Comparison of ENCODE assay signal across 18 mouse cellular contexts in genomic region chr2:144272088-144272487, GRCm38 (mm10). TPM values are rescaled to one million over a fixed set of nuclear protein-coding genes. Genes with fewer than 3 reads are reported as not detected.
DNase-seq lines count a peak whose midpoint lies in the region; ATAC-seq and TF ChIP-seq lines count a peak whose summit lies in the region.
"Had no signal": no experiment of that assay in that cellular context is flagged by ENCODE, and none has a peak within 500 bp of the region (broad histone marks: within the 10 kb centered on the region; RNA-seq: fewer than 3 reads in every experiment).

No protein-coding gene starts in this region.

- WGBS in heart, embryonic 11.5 days (ENCODE audit: insufficient replicate concordance) = 86% methylated on average over 12 of the region's 12 CpGs
- WGBS in heart, embryonic 10.5 days = 88% methylated on average over 12 of the region's 12 CpGs
- 87% methylated on average over 12 of the region's 12 CpGs for WGBS in stomach, embryonic 16.5 days
- 93% methylated on average over 12 of the region's 12 CpGs for WGBS in stomach, postnatal 0 days
- WGBS in embryonic facial prominence, embryonic 13.5 days = 84% methylated on average over 12 of the region's 12 CpGs
- 93% methylated on average over 12 of the region's 12 CpGs for WGBS in forebrain, embryonic 14.5 days
- 91% methylated on average over 12 of the region's 12 CpGs for WGBS in midbrain, embryonic 13.5 days
- WGBS in forebrain, embryonic 11.5 days = 93% methylated on average over 12 of the region's 12 CpGs

- no peak for TF ChIP-seq EP300 in stomach, postnatal 0 days (optimal IDR thresholded peaks at IDR 0.05)

- no peak overlapping the region for H3K27ac ChIP-seq in heart, embryonic 11.5 days (ENCODE audit: low read depth, low read length)
- no peak overlapping the region for H3K27ac ChIP-seq in heart, embryonic 10.5 days
- H3K27ac ChIP-seq in stomach, embryonic 16.5 days (ENCODE audit: low read length) = no peak overlapping the region
- H3K27ac ChIP-seq in stomach, postnatal 0 days (replicated peaks) = no peak overlapping the region
- no peak overlapping the region for H3K27ac ChIP-seq in embryonic facial prominence, embryonic 13.5 days
- H3K27ac ChIP-seq in forebrain, embryonic 14.5 days (ENCODE audit: low read depth, low read length) = no peak overlapping the region
- no peak overlapping the region for H3K27ac ChIP-seq in midbrain, embryonic 13.5 days
- no peak overlapping the region for H3K27ac ChIP-seq in forebrain, embryonic 11.5 days (ENCODE audit: low read depth, low read length)

- DNase-seq in heart, embryonic 10.5 days (ENCODE audit: low spot score) = no peak
- no peak for DNase-seq in stomach, postnatal 0 days (ENCODE audit: low spot score)
- no peak for DNase-seq in forebrain, embryonic 14.5 days (ENCODE audit: low spot score)
- DNase-seq in forebrain, embryonic 11.5 days (ENCODE audit: low spot score) = no peak
- DNase-seq: adrenal gland, postnatal 36 days; B cell, adult 2 months; cerebellum, adult 9-10 months; gastrocnemius, postnatal 14 days; kidney, postnatal 10 days; thymus, adult 18-20 months had no signal

- no peaks in the 10 kb centered on the region for H3K27me3 ChIP-seq in heart, embryonic 11.5 days (ENCODE audit: control insufficient read depth, insufficient read depth, low read length)
- no peaks in the 10 kb centered on the region for H3K27me3 ChIP-seq in heart, embryonic 10.5 days (ENCODE audit: insufficient read depth, poor library complexity, severe bottlenecking)
- H3K27me3 ChIP-seq in stomach, embryonic 16.5 days (ENCODE audit: control insufficient read depth, insufficient read depth, low read length) = no peaks in the 10 kb centered on the region
- no peaks in the 10 kb centered on the region for H3K27me3 ChIP-seq in stomach, postnatal 0 days (ENCODE audit: control insufficient read depth, insufficient read depth, low read length)
- no peaks in the 10 kb centered on the region for H3K27me3 ChIP-seq in embryonic facial prominence, embryonic 13.5 days
- no peaks in the 10 kb centered on the region for H3K27me3 ChIP-seq in forebrain, embryonic 14.5 days (replicated peaks; ENCODE audit: control insufficient read depth, insufficient read depth, low read length)
- H3K27me3 ChIP-seq in midbrain, embryonic 13.5 days = no peaks in the 10 kb centered on the region
- H3K27me3 ChIP-seq in forebrain, embryonic 11.5 days (ENCODE audit: control insufficient read depth, insufficient read depth, low read length) = no peaks in the 10 kb centered on the region
- H3K27me3 ChIP-seq: heart, embryonic 12.5 days had no signal

- H3K36me3 ChIP-seq in heart, embryonic 11.5 days (ENCODE audit: control insufficient read depth, insufficient read depth, low read length) = no peaks in the 10 kb centered on the region; the same call in 1 of the 2 replicates
- peaks cover 18% of the 10 kb centered on the region for H3K36me3 ChIP-seq in heart, embryonic 10.5 days
- peaks cover 4% of the 10 kb centered on the region; the same call in 1 of the 2 replicates for H3K36me3 ChIP-seq in stomach, embryonic 16.5 days (ENCODE audit: control insufficient read depth, insufficient read depth, low read length)
- no peaks in the 10 kb centered on the region for H3K36me3 ChIP-seq in stomach, postnatal 0 days (ENCODE audit: control insufficient read depth, insufficient read depth, low read length)
- H3K36me3 ChIP-seq in embryonic facial prominence, embryonic 13.5 days = peaks cover 12% of the 10 kb centered on the region
- H3K36me3 ChIP-seq in forebrain, embryonic 14.5 days (ENCODE audit: control insufficient read depth, insufficient read depth, low read length) = 0 out of 2 replicates have a peak, but pooled peaks cover 2% of the 10 kb centered on the region
- H3K36me3 ChIP-seq in midbrain, embryonic 13.5 days = peaks cover 5% of the 10 kb centered on the region
- H3K36me3 ChIP-seq in forebrain, embryonic 11.5 days (ENCODE audit: control insufficient read depth, insufficient read depth, low read length) = no peaks in the 10 kb centered on the region

- no peak for TF ChIP-seq CTCF in stomach, postnatal 0 days (IDR thresholded peaks at IDR 0.05; ENCODE audit: low read depth)

- H3K9me3 ChIP-seq in heart, embryonic 11.5 days (replicated peaks; ENCODE audit: control insufficient read depth, low read length) = no peaks in the 10 kb centered on the region
- no peaks in the 10 kb centered on the region for H3K9me3 ChIP-seq in heart, embryonic 10.5 days
- no peaks in the 10 kb centered on the region for H3K9me3 ChIP-seq in stomach, embryonic 16.5 days (replicated peaks; ENCODE audit: control insufficient read depth, low read length)
- H3K9me3 ChIP-seq in stomach, postnatal 0 days (ENCODE audit: control insufficient read depth, low read length) = no peaks in the 10 kb centered on the region
- H3K9me3 ChIP-seq in embryonic facial prominence, embryonic 13.5 days = no peaks in the 10 kb centered on the region
- no peaks in the 10 kb centered on the region for H3K9me3 ChIP-seq in forebrain, embryonic 14.5 days (replicated peaks; ENCODE audit: control insufficient read depth, low read length)
- no peaks in the 10 kb centered on the region for H3K9me3 ChIP-seq in midbrain, embryonic 13.5 days
- no peaks in the 10 kb centered on the region for H3K9me3 ChIP-seq in forebrain, embryonic 11.5 days (ENCODE audit: control insufficient read depth, low read length)
- H3K9me3 ChIP-seq: heart, embryonic 12.5 days had no signal

- no peak for ATAC-seq in heart, embryonic 11.5 days (replicated peaks; ENCODE audit: insufficient number of reproducible peaks, low FRiP score, low TSS enrichment)
- ATAC-seq in stomach, embryonic 16.5 days (ENCODE audit: insufficient read depth, low FRiP score) = no peak
- no peak for ATAC-seq in stomach, postnatal 0 days (ENCODE audit: low FRiP score, low TSS enrichment)
- no peak for ATAC-seq in embryonic facial prominence, embryonic 13.5 days (ENCODE audit: insufficient number of reproducible peaks, insufficient read depth, low FRiP score, low TSS enrichment, low read depth)
- ATAC-seq in forebrain, embryonic 14.5 days = no peak
- ATAC-seq in midbrain, embryonic 13.5 days = no peak
- no peak for ATAC-seq in forebrain, embryonic 11.5 days (replicated peaks; ENCODE audit: low FRiP score)
- ATAC-seq: activated CD4-positive, CD25-positive, alpha-beta regulatory T cell, adult 4 months; inflammation-experienced regulatory T-cells, adult 6 months; midbrain, embryonic 16.5 days had no signal

- H3K4me2 ChIP-seq in heart, embryonic 11.5 days = no peak overlapping the region
- H3K4me2 ChIP-seq in stomach, embryonic 16.5 days (ENCODE audit: low read depth, low read length) = no peak overlapping the region
- H3K4me2 ChIP-seq in stomach, postnatal 0 days (replicated peaks; ENCODE audit: low read depth) = no peak overlapping the region
- no peak overlapping the region for H3K4me2 ChIP-seq in embryonic facial prominence, embryonic 13.5 days
- no peak overlapping the region for H3K4me2 ChIP-seq in forebrain, embryonic 14.5 days (ENCODE audit: low read length)
- H3K4me2 ChIP-seq in midbrain, embryonic 13.5 days (replicated peaks) = no peak overlapping the region
- H3K4me2 ChIP-seq in forebrain, embryonic 11.5 days (ENCODE audit: low read depth, low read length, severe bottlenecking) = no peak overlapping the region

- H3K4me3 ChIP-seq in heart, embryonic 11.5 days (ENCODE audit: low read depth, low read length) = no peak overlapping the region
- H3K4me3 ChIP-seq in heart, embryonic 10.5 days = no peak overlapping the region
- H3K4me3 ChIP-seq in stomach, embryonic 16.5 days (replicated peaks; ENCODE audit: low read length) = no peak overlapping the region
- H3K4me3 ChIP-seq in stomach, postnatal 0 days (ENCODE audit: low read depth, low read length) = no peak overlapping the region
- no peak overlapping the region for H3K4me3 ChIP-seq in embryonic facial prominence, embryonic 13.5 days
- H3K4me3 ChIP-seq in forebrain, embryonic 14.5 days (ENCODE audit: low read depth, low read length) = no peak overlapping the region
- H3K4me3 ChIP-seq in midbrain, embryonic 13.5 days (replicated peaks) = no peak overlapping the region
- H3K4me3 ChIP-seq in forebrain, embryonic 11.5 days (ENCODE audit: low read depth, low read length) = no peak overlapping the region

- H3K4me1 ChIP-seq in heart, embryonic 11.5 days (ENCODE audit: control insufficient read depth, insufficient read depth, low read length) = peaks cover 22% of the 10 kb centered on the region
- peaks cover 33% of the 10 kb centered on the region for H3K4me1 ChIP-seq in heart, embryonic 10.5 days
- H3K4me1 ChIP-seq in stomach, embryonic 16.5 days (ENCODE audit: control insufficient read depth, insufficient read depth, low read length) = peaks cover 33% of the 10 kb centered on the region
- H3K4me1 ChIP-seq in stomach, postnatal 0 days (replicated peaks; ENCODE audit: control insufficient read depth, insufficient read depth) = peaks cover 4% of the 10 kb centered on the region; the same call in 1 of the 2 replicates
- peaks cover 25% of the 10 kb centered on the region for H3K4me1 ChIP-seq in embryonic facial prominence, embryonic 13.5 days
- H3K4me1 ChIP-seq in forebrain, embryonic 14.5 days (ENCODE audit: control insufficient read depth, insufficient read depth, low read length) = peaks cover 22% of the 10 kb centered on the region
- H3K4me1 ChIP-seq in midbrain, embryonic 13.5 days (replicated peaks) = peaks cover 25% of the 10 kb centered on the region
- H3K4me1 ChIP-seq in forebrain, embryonic 11.5 days (replicated peaks; ENCODE audit: control insufficient read depth, insufficient read depth, low read length) = no peaks in the 10 kb centered on the region

- H3K9ac ChIP-seq in heart, embryonic 11.5 days (ENCODE audit: low read depth, low read length) = 0 out of 2 replicates have a peak overlapping the region, but pooled peaks have one; percentile 10
- 0 out of 2 replicates have a peak overlapping the region, but pooled peaks have one; percentile 16 for H3K9ac ChIP-seq in stomach, embryonic 16.5 days (ENCODE audit: low read length)
- no peak overlapping the region for H3K9ac ChIP-seq in stomach, postnatal 0 days (ENCODE audit: low read length)
- 0 out of 2 replicates have a peak overlapping the region, but pooled peaks have one; percentile 27 for H3K9ac ChIP-seq in embryonic facial prominence, embryonic 13.5 days
- H3K9ac ChIP-seq in forebrain, embryonic 14.5 days (ENCODE audit: low read length) = no peak overlapping the region
- H3K9ac ChIP-seq in midbrain, embryonic 13.5 days (replicated peaks) = no peak overlapping the region
- H3K9ac ChIP-seq in forebrain, embryonic 11.5 days (ENCODE audit: low read length) = no peak overlapping the region
- H3K9ac ChIP-seq: heart, embryonic 12.5 days had no signal

RNA-seq across cellular contexts. Expression of gene Snx5, which starts 1.4 kb away (rescaled TPM):
- polyA plus RNA-seq in heart, embryonic 11.5 days (2014; fragmentation: Nextera tagmentation; extraction: Ambion mirVana) = 114 and 115 TPM in 2 replicates
- polyA plus RNA-seq in heart, embryonic 10.5 days (2016; fragmentation: Nextera tagmentation; extraction: Ambion mirVana) = 119 and 128 TPM in 2 replicates
- 106 and 109 TPM in 2 replicates for polyA plus RNA-seq in stomach, embryonic 16.5 days (2015; fragmentation: Nextera tagmentation; extraction: Ambion mirVana)
- 63.5 and 64.0 TPM in 2 replicates for polyA plus RNA-seq in stomach, postnatal 0 days (2015; fragmentation: Nextera tagmentation; extraction: Ambion mirVana)
- 124 TPM in 2 replicates for polyA plus RNA-seq in embryonic facial prominence, embryonic 13.5 days (2015; fragmentation: Nextera tagmentation; extraction: Ambion mirVana)
- 61.7 and 64.5 TPM in 2 replicates for polyA plus RNA-seq in forebrain, embryonic 14.5 days (2014; fragmentation: Nextera tagmentation; extraction: Ambion mirVana)
- polyA plus RNA-seq in midbrain, embryonic 13.5 days (2015; fragmentation: Nextera tagmentation; extraction: Ambion mirVana) = 64.7 and 66.5 TPM in 2 replicates
- polyA plus RNA-seq in forebrain, embryonic 11.5 days (2014; fragmentation: Nextera tagmentation; extraction: Ambion mirVana) = 117 and 129 TPM in 2 replicates

RNA-seq across cellular contexts. Expression of gene Mgme1, which starts 1.6 kb away (rescaled TPM):
- polyA plus RNA-seq in heart, embryonic 11.5 days (2014; fragmentation: Nextera tagmentation; extraction: Ambion mirVana) = 16.7 and 20.8 TPM in 2 replicates
- polyA plus RNA-seq in heart, embryonic 10.5 days (2016; fragmentation: Nextera tagmentation; extraction: Ambion mirVana) = 24.7 TPM in 2 replicates
- 18.3 and 20.0 TPM in 2 replicates for polyA plus RNA-seq in stomach, embryonic 16.5 days (2015; fragmentation: Nextera tagmentation; extraction: Ambion mirVana)
- 6.8 and 8.4 TPM in 2 replicates for polyA plus RNA-seq in stomach, postnatal 0 days (2015; fragmentation: Nextera tagmentation; extraction: Ambion mirVana)
- polyA plus RNA-seq in embryonic facial prominence, embryonic 13.5 days (2015; fragmentation: Nextera tagmentation; extraction: Ambion mirVana) = 17.5 and 19.2 TPM in 2 replicates
- polyA plus RNA-seq in forebrain, embryonic 14.5 days (2014; fragmentation: Nextera tagmentation; extraction: Ambion mirVana) = 10.5 and 12.5 TPM in 2 replicates
- polyA plus RNA-seq in midbrain, embryonic 13.5 days (2015; fragmentation: Nextera tagmentation; extraction: Ambion mirVana) = 12.9 and 13.0 TPM in 2 replicates
- polyA plus RNA-seq in forebrain, embryonic 11.5 days (2014; fragmentation: Nextera tagmentation; extraction: Ambion mirVana) = 19.1 and 19.9 TPM in 2 replicates

RNA-seq across cellular contexts. Expression of gene Ovol2, which starts 59.9 kb away (rescaled TPM):
- polyA plus RNA-seq in heart, embryonic 11.5 days (2014; fragmentation: Nextera tagmentation; extraction: Ambion mirVana) = 0.10 TPM in 1 of 2 replicates, not detected in the other
- 0.60 TPM in 1 of 2 replicates, not detected in the other for polyA plus RNA-seq in heart, embryonic 10.5 days (2016; fragmentation: Nextera tagmentation; extraction: Ambion mirVana)
- 3.2 and 3.5 TPM in 2 replicates for polyA plus RNA-seq in stomach, embryonic 16.5 days (2015; fragmentation: Nextera tagmentation; extraction: Ambion mirVana)
- polyA plus RNA-seq in stomach, postnatal 0 days (2015; fragmentation: Nextera tagmentation; extraction: Ambion mirVana) = 9.8 and 11.9 TPM in 2 replicates
- 3.2 TPM in 2 replicates for polyA plus RNA-seq in embryonic facial prominence, embryonic 13.5 days (2015; fragmentation: Nextera tagmentation; extraction: Ambion mirVana)
- polyA plus RNA-seq in forebrain, embryonic 14.5 days (2014; fragmentation: Nextera tagmentation; extraction: Ambion mirVana) = not detected in 2 replicates
- polyA plus RNA-seq in midbrain, embryonic 13.5 days (2015; fragmentation: Nextera tagmentation; extraction: Ambion mirVana) = not detected in 2 replicates
- polyA plus RNA-seq in forebrain, embryonic 11.5 days (2014; fragmentation: Nextera tagmentation; extraction: Ambion mirVana) = 0.24 TPM in 1 of 2 replicates, not detected in the other
- polyA plus RNA-seq: activated CD4-positive, CD25-positive, alpha-beta regulatory T cell, adult 4 months; inflammation-experienced regulatory T-cells, adult 6 months; midbrain, embryonic 16.5 days had no signal

Comparison
In these comparisons a context has a peak if more than half of its experiments do, and no peak if none do; other contexts are left out.
1. H3K9ac ChIP-seq: peak in heart, embryonic 11.5 days (single experiment), stomach, embryonic 16.5 days (single experiment) and embryonic facial prominence, embryonic 13.5 days (single experiment); none in stomach, postnatal 0 days (single experiment), forebrain, embryonic 14.5 days (single experiment), midbrain, embryonic 13.5 days (single experiment) and forebrain, embryonic 11.5 days (single experiment).